Mouse (Mus musculus): Measurements from ENCODE around the gene Hivep3.

GRCm38 (mm10) chr4:120012891-120013290 lies 279.3 kb downstream of the Hivep3 start:
- TF ChIP-seq EP300 (optimal IDR thresholded peaks at IDR 0.05), result no peak
- TF ChIP-seq CTCF (IDR thresholded peaks at IDR 0.05; ENCODE audit: low read depth), result no peak
